Mouse (Mus musculus) urinary bladder, postnatal 0 days (tissue): ENCODE results near the gene Irf7. TPM values are rescaled to one million over a fixed set of nuclear protein-coding genes. Genes with fewer than 3 reads are reported as not detected.

Experiments used
- microRNA counts: library from miRNA; unstranded; fragments of <30 nt; microRNA quantifications from one replicate; lab custom pipeline; 2016
- microRNA-seq: library from miRNA; unstranded; fragments of <30 nt; microRNA quantifications from one replicate; pipeline ENCODE4, GENCODE M21; 2016
- polyA plus RNA-seq: library from polyadenylated mRNA; unstranded; fragments of >200 nt; fragmentation: Nextera tagmentation; extraction: Ambion mirVana; gene quantifications from 2 replicates; pipeline ENCODE4 v1.2.1, GENCODE M21; 2015

Irf7 gene
- polyA plus RNA-seq = 11.5 and 15.7 TPM in 2 replicates

DNA sequence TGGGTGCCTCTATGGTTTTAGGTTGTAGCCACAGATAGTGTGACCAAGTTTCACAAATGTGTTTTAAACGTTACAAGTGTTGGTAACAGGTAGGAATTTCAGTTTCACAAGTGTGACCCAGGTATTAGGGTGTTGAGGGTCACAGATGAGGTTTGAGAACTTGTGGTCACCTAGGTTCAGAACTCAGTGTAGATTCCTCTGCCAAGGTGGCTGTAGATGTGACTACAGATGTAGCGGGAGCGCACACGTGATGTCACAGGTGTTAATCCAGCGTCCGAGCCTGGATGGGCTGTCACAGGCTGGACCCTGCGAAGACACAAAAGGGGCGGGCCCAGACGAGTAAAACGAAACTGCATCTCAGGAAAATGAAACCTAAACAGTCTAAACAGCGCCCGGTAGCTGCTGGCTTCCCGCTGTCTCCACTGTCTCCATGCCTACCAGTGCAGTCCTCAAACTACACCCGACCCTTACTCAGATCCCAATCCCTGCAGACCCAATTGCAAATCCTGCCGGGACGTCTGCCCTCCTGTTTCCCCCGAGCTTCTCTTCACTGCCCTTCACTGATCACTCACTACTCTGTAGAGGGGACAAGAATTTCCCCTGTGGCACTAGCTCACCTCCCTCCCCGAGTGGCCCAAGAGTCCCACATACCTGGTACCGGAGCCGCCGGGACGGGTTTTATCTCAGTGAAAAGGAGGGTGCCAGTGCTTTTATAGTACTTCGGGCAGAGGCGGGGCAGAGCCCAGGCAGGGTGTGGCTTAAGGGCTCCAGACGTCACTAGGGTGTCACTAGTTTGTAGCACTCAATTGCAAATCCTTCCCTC is at the start of gene Irf7:
Gene Irf7, minus strand, starts transcription at position 743 of the 823 bp plus-strand sequence.

GRCm38 (mm10) chr7:141291921-141292582 is 25.8 kb upstream of the Irf7 start, which contains the start of gene Drd4:
TSS of gene Drd4 (plus strand) at chr7:141292006.

DNA sequence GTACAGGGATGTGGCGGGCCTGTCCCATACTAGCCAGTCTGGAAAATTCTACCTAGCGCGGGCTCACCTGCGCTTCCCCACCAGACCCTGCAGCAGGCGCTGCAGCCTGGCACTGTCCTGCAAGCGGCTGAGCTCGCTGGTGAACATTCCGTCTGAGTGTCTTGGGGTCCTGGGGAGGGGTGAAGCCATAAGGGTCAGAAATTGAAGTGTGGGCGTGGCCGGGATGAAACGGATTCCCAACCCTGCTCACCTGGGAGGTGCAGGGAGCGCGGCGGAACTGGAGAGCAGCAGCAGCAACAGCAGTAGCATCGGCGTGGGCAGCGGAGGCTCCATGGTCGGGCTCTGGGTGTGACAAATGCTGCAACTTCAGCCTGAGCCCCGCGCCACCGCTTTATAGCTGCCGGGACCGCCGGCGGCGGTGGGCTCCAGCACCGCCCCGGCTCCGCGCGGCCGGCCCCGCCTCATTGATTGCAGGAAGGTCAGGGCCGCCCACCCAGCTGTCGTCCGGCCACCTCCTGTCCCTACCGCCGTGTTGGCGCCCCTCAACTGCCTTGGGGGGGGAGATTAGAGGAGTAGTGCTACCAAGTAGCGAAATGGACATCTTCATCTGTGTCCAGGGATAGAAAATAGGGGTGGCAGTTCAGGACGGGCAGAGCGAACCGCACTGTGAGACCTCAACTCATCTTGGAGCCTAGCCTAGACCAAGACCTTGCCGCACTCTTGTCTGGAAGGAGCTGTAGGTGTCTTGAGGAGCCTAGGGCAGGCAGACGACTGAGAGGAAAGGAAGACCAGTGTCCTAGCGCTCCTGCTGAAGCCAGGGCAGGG is 12.7 kb upstream of the Irf7 start, which contains the start of gene Sct:
Gene Sct, minus strand, starts transcription at position 368 of the 825 bp plus-strand sequence.

DNA sequence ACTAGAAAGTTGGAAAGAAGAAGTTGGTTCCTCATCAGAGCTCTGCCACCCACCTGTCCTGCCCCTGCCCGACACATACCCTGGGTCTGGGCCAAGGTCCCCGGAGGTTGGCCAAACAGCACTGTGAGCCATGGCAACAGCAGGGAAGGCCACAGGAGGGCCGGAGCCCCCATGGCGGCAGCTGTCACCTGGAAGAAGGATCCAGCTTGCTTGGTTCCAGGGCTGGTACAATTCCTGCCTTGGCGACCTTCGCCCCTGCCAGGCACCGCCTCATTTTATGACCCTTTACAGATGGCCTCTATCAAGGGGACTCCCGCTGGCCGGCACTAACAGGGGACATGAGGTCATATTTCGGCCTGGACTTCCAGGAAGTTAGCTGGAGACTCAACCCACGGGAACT is 10.3 kb upstream of the Irf7 start, which contains the start of gene Cdhr5:
Gene Cdhr5, minus strand, starts transcription at position 241 of the 400 bp plus-strand sequence.

DNA sequence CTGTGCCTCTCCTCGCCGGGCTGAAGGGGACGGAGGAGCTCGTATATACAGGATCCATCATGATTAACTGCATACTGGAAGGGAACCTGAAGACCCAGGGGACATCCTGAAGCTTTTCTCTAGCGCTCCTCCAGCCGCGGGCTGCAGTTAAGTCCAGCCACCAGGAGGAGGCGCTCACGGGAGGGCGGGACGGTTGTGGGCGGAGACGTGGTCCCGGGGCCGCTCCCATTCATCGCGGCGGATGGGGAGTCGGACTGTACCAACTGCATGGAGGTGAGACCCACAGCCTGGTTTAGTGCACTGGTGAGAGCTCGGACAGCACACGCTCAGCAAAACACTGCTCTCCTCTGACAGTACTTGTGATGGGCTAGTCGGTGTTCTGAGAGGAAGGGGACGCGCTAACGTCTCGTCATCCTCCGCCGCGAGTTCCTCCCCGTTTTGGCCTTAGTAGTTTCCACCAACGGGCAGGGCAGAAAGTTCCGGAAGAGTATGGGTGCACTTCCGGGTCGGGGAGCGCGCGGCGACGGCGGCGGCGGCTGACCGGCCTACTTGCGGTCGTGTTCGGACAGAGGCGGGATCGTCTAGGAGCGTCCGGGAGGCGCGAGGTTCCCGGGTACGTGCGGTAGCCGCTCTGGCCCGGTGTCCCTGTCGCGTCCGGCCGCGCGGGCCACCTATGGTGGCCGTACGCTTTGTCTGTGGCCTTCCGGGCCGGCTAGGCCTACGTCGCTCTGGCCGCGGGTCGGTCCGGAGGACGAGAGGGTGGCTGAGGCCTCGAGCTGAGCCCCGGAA is 37.8 kb downstream of the Irf7 start, which contains the start of gene Phrf1:
Gene Phrf1, plus strand, starts transcription at position 506 of the 789 bp plus-strand sequence.

GRCm38 (mm10) chr7:141215101-141215879 is 51.0 kb downstream of the Irf7 start, which contains the start of gene Rassf7:
TSS of gene Rassf7 (plus strand) at chr7:141215860.

DNA sequence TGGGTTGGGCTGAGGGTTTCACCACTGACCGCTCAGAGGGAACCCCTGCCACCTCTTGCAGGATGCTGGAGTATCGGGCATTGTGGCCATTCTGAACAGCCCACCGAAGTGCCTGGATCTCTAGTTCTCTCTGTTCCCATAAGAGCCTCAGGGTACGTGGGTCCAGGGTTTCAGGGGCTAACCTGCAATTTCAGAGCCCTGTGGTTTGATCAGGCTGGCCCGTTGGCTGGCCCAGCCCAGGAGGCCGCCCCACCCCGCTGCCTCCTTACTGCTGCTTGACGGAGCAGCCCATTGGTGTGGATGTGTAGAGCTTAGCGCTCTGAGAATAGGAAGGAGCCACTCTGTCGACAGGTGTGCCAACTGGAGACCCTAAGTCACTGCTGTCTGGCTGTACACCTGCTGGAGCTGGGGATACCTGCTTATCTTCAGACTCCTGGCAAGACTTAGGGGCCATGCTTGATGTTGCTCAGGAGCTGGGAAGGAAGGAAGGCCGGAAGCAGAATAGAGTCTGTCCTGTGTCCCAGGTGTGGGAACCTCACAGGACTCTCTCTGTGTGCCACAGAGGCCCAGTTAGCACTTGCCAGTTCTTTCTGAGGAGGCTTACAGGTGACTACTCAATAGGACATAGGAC is 52.6 kb downstream of the Irf7 start, which contains the start of gene Lmntd2:
Gene Lmntd2, minus strand, starts transcription at position 476 of the 631 bp plus-strand sequence.

MicroRNAs within 50 kb of the gene (microRNA counts, 519-probe panel; counts per million panel counts)
- 4,436 counts per million, percentile 83 among the panel's probes with 10 or more counts for microRNA mmu-miR-210 (lab: Ali Mortazavi, UCI)

Small RNAs within 50 kb of the gene (microRNA-seq; reads per million reads assigned to microRNA genes)
- 2,091 reads per million, percentile 79 among the genes with 10 or more reads in this experiment for gene Mir210

Other genes with a start within 250 kb of the Irf7 start
- 0.67 and 3.1 TPM in 2 replicates for gene Ifitm6, start 248.6 kb downstream of the Irf7 start, polyA plus RNA-seq
- not detected in 2 replicates for gene Gm17387, start 237.3 kb downstream of the Irf7 start, polyA plus RNA-seq
- gene B4galnt4, start 205.4 kb downstream of the Irf7 start, polyA plus RNA-seq = 0.25 and 0.40 TPM in 2 replicates
- 29.1 and 32.9 TPM in 2 replicates for gene Pkp3, start 188.3 kb downstream of the Irf7 start, polyA plus RNA-seq
- 4.8 and 5.7 TPM in 2 replicates for gene Sigirr, start 165.9 kb downstream of the Irf7 start, polyA plus RNA-seq
- 3.7 and 5.5 TPM in 2 replicates for gene Ano9, start 148.7 kb downstream of the Irf7 start, polyA plus RNA-seq
- 30.7 and 33.0 TPM in 2 replicates for gene Ptdss2, start 144.1 kb downstream of the Irf7 start, polyA plus RNA-seq
- gene Rnh1, start 93.6 kb downstream of the Irf7 start, polyA plus RNA-seq = 194 and 223 TPM in 2 replicates
- 116 and 122 TPM in 2 replicates for gene Hras, start 72.5 kb downstream of the Irf7 start, polyA plus RNA-seq
- 2.4 and 3.4 TPM in 2 replicates for gene Lrrc56, start 72.3 kb downstream of the Irf7 start, polyA plus RNA-seq
- gene Lmntd2, start 52.4 kb downstream of the Irf7 start, polyA plus RNA-seq = 1.4 and 1.7 TPM in 2 replicates
- gene Rassf7, start 50.6 kb downstream of the Irf7 start, polyA plus RNA-seq = 72.5 and 76.7 TPM in 2 replicates
- gene Phrf1, start 37.7 kb downstream of the Irf7 start, polyA plus RNA-seq = 27.5 and 28.3 TPM in 2 replicates
- gene Cdhr5, start 10.3 kb upstream of the Irf7 start, polyA plus RNA-seq = 0.06 TPM in 1 of 2 replicates, not detected in the other
- gene Sct, start 12.7 kb upstream of the Irf7 start, polyA plus RNA-seq = 3.3 and 5.1 TPM in 2 replicates
- 0.31 and 0.36 TPM in 2 replicates for gene Drd4, start 25.5 kb upstream of the Irf7 start, polyA plus RNA-seq
- gene Deaf1, start 61.2 kb upstream of the Irf7 start, polyA plus RNA-seq = 30.4 and 32.7 TPM in 2 replicates
- gene Tmem80, start 61.3 kb upstream of the Irf7 start, polyA plus RNA-seq = 22.8 and 26.0 TPM in 2 replicates
- 31.7 and 35.1 TPM in 2 replicates for gene Eps8l2, start 72.4 kb upstream of the Irf7 start, polyA plus RNA-seq
- 316 and 327 TPM in 2 replicates for gene Taldo1, start 125.7 kb upstream of the Irf7 start, polyA plus RNA-seq
- gene Gatd1, start 147.7 kb upstream of the Irf7 start, polyA plus RNA-seq = 29.3 and 32.7 TPM in 2 replicates
- gene Cend1, start 163.0 kb upstream of the Irf7 start, polyA plus RNA-seq = 1.6 and 2.1 TPM in 2 replicates
- gene Slc25a22, start 171.4 kb upstream of the Irf7 start, polyA plus RNA-seq = 12.2 and 14.8 TPM in 2 replicates
- gene Pidd1, start 177.5 kb upstream of the Irf7 start, polyA plus RNA-seq = 2.6 and 3.3 TPM in 2 replicates
- gene Rplp2, start 180.9 kb upstream of the Irf7 start, polyA plus RNA-seq = 916 and 931 TPM in 2 replicates
- 57.6 and 61.7 TPM in 2 replicates for gene Pnpla2, start 188.7 kb upstream of the Irf7 start, polyA plus RNA-seq
- gene Cracr2b, start 194.6 kb upstream of the Irf7 start, polyA plus RNA-seq = 9.8 and 10.0 TPM in 2 replicates
- 36.5 and 40.4 TPM in 2 replicates for gene Cd151, start 200.9 kb upstream of the Irf7 start, polyA plus RNA-seq
- 49.9 and 56.6 TPM in 2 replicates for gene Polr2l, start 208.7 kb upstream of the Irf7 start, polyA plus RNA-seq
- gene Tspan4, start 208.8 kb upstream of the Irf7 start, polyA plus RNA-seq = 120 and 142 TPM in 2 replicates